Mouse (Mus musculus): ENCODE results near the gene Isoc2a.

DNA sequence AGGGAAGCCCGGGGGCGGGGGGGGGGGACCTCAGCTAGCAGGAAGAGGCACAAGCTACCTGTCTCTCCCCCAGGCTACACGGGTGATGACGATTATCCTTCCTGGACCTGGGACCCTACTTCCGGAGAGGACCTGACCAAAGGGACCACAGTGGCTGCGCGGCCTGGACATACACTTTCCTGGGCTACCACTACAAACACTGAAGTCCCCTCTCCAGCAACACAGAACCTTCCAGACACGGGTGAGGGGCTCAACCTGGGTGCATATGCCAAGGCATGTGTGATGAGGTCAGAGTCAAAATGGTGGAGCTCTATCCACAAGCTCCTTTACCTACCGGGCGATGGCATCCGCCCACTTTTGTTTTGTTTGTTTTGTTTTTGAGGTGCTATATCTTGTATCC is 60.4 kb downstream of the Isoc2a start:
- TF ChIP-seq EP300 (IDR thresholded peaks at IDR 0.05; ENCODE audit: insufficient read depth, low read depth, low read length) = no peak
- no peak for TF ChIP-seq POLR2A (IDR thresholded peaks at IDR 0.05; ENCODE audit: insufficient read depth, low read depth, low read length)
